Mouse (Mus musculus) Patski (cell line): Measurements from ENCODE around the gene Tubd1. TPM values are rescaled to one million over a fixed set of nuclear protein-coding genes. Genes with fewer than 3 reads are reported as not detected.
A peak's percentile ranks its signal among the peaks of the same experiment; 100 is the strongest.

ENCODE experiments used
- ATAC-seq: fragments of 100-300 bp; one replicate; pipeline ENCODE4 v1.8.0; 2021
- CTCF ChIA-PET: fragments of 350-600 bp; sonication (Branson Sonifier 250); formaldehyde crosslinking; loops from one replicate; lab custom pipeline; 2022; ENCODE audit warnings: inconsistent platforms; lab: Charles Lee
- POLR2A ChIA-PET: fragments of 350-600 bp; sonication (Branson Sonifier 250); formaldehyde crosslinking; loops from one replicate; lab custom pipeline; 2022; ENCODE audit warnings: antibody characterized with exemption, inconsistent platforms; lab: Charles Lee
- DNase-seq: peaks from one replicate; pipeline ENCODE4 v3.0.0-alpha.2; 2011; ENCODE audit warnings: low read depth, low spot score
- H3K27me3 ChIP-seq: fragments of 371-371 bp; one replicate; pipeline ENCODE4 v1.5.1; 2021
- CTCF ChIP-seq: fragments of 100-300 bp; IDR thresholded peaks from one replicate; pipeline ENCODE4 v1.5.1; 2021
- in situ Hi-C: fragments of 300-500 bp; cut with MboI; formaldehyde crosslinking; loops from 3 replicates; pipeline ENCODE4 v1.11.1; 2018; ENCODE audit warnings: low pct_unique_long_range_greater_than_20kb, mixed read lengths
- polyA plus RNA-seq: library from polyadenylated mRNA; unstranded; gene quantifications from one replicate; pipeline ENCODE4 v1.2.3, GENCODE M21; 2021

Tubd1 gene
- polyA plus RNA-seq, 1 experiment from 2014 or later, result 10.9 TPM

- ChIA-PET CTCF (interaction anchor here (1.9 to 17.2 kb wide), 4 partner anchors 9 to 63 kb away, joined by 7 to 228 read pairs (median 22); no protein-coding TSS in a partner anchor), POLR2A (interaction anchor here (1.0 to 12.0 kb wide), 5 partner anchors 9 to 62 kb away, joined by 3 to 262 read pairs (median 146); no protein-coding TSS in a partner anchor)
- in situ Hi-C loops, result no loop called here
- no peaks in the 10 kb centered on the region for H3K27me3 ChIP-seq
- TF ChIP-seq CTCF, result no peak
- DNase-seq (no peak), ATAC-seq (no peak)
Measured at GRCm38 (mm10) chr11:86588583-86589298, 44.0 kb downstream of the Tubd1 start.

DNA sequence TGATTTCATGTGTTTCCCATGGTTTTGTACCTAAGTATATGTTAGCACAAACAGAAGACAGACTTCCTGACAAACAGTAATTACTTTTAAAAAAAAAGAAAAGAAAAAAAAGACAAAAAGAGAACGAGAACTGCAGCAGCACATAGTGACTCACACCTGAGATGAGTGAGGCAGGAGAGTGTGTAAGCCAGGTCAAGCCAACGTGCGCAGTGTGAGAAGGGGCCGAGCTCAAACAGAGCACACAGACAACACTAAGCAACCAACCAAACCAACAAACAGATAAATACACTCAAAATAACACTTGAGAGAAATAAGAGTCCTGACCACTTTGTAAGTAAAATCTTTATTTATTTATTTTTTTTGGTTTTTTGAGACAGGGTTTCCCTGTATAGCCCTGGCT lies 45.3 kb downstream of the Tubd1 start:
- DNase-seq (no peak), ATAC-seq (no peak)
- TF ChIP-seq CTCF, result no peak
- in situ Hi-C loops, result no loop called here
- H3K27me3 ChIP-seq, result no peaks in the 10 kb centered on the region
- ChIA-PET POLR2A (interaction anchor here (0.9 to 11.5 kb wide), 4 partner anchors 10 to 63 kb away, joined by 3 to 146 read pairs (median 4); no protein-coding TSS in a partner anchor), CTCF (interaction anchor here (3.3 to 3.8 kb wide), 2 partner anchors 11 to 34 kb away, joined by 12 to 33 read pairs; no protein-coding TSS in a partner anchor)

DNA sequence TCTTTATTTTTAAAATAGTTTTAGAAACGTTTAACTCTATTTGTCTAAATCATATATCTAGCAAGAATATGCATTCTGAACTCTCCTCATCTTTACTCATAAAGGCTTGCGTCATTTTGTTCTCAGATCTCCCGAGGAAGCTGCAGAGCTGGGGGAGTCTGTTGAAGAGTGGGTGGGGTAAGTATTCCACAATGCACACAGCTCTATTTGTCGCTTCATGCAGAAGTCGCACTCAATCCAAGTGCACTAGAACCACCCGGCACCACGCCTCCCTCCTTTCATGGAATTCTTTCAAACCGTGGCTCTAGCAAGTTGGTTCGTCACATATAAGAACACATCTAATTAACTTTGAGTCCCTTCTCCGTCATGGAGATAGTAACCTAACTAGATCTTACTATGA lies 45.8 kb downstream of the Tubd1 start:
- DNase-seq (no peak), ATAC-seq (no peak)
- in situ Hi-C loops, result no loop called here
- no peak for TF ChIP-seq CTCF
- ChIA-PET POLR2A (interaction anchor here (0.9 to 1.0 kb wide), 2 partner anchors 27 to 62 kb away, joined by 3 to 4 read pairs; no protein-coding TSS in a partner anchor), CTCF (interaction anchor here (1.2 kb wide), 3 partner anchors 13 to 33 kb away, joined by 3 to 6 read pairs (median 3); no protein-coding TSS in a partner anchor)
- no peaks in the 10 kb centered on the region for H3K27me3 ChIP-seq

- ATAC-seq, result no peak
- in situ Hi-C loops, result no loop called here
- POLR2A ChIA-PET, result interaction anchor here (3.1 to 14.1 kb wide), 2 partner anchors 7 to 33 kb away, joined by 15 to 262 read pairs; no protein-coding TSS in a partner anchor
- H3K27me3 ChIP-seq, result no peaks in the 10 kb centered on the region
- no peak for TF ChIP-seq CTCF
- CTCF ChIA-PET, result interaction anchor here (1.2 kb wide), 3 partner anchors 12 to 32 kb away, joined by 3 to 6 read pairs (median 3); no protein-coding TSS in a partner anchor
- DNase-seq, result no peak
Measured at GRCm38 (mm10) chr11:86591301-86591845, 46.6 kb downstream of the Tubd1 start.

DNA sequence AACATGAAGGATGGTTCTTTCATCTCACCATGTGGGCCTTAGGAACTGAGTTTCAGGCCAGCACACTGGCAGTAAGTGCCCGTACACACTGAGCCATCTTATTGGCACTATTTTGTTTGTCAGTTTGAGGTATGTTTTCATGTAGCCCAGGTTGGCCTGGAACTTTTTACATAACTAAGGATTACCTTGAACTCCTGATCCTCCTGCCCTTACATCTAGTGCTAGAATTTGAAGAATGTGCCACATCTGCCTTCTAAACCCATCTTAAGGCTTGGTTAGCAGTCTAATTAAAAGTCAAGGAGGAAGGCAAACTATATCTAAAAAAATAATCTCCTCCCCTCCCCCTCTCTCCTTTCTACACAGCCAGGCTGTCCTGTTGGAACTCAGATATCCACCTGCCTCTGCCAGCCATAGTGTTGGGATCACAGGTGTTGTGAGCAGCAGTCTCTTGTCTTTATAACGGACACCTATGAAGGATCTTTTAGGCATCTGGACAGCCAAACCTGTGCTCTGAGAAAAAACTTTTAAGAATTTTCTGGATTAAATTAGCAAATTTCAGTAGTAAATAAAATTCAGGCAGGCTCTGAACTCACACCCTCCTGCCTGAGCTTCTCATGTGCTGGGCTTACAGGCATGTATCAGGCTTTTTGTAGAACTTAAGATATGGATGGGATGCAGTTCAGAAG lies 47.3 kb downstream of the Tubd1 start:
- POLR2A ChIA-PET, result interaction anchor here (3.1 to 14.1 kb wide), 2 partner anchors 8 to 33 kb away, joined by 15 to 262 read pairs; no protein-coding TSS in a partner anchor
- H3K27me3 ChIP-seq, result no peaks in the 10 kb centered on the region
- in situ Hi-C loops, result no loop called here
- DNase-seq (no peak), ATAC-seq (no peak)
- TF ChIP-seq CTCF, result no peak
- CTCF ChIA-PET, result interaction anchor here (1.2 to 1.5 kb wide), 5 partner anchors 10 to 62 kb away, joined by 3 to 10 read pairs (median 5); no protein-coding TSS in a partner anchor

DNA sequence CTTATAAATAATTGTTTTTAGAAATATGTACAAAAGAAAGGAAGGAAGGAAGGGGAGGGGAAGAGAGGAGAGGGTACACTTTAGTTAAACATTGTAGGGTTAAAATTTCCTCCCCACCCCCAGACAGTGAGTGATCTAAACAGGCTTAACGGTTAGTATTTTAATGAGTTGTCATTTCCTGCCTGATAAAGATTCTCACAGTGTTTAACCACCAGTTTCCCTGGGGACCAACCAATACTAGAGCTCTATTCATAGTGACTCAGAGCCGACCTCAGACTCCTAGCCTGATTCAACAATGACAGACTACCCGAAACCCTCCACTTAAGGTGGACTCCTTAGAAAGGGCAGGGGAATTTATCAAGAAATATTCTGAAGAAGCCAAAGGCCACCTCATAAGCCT lies 48.2 kb downstream of the Tubd1 start:
- no peak for TF ChIP-seq CTCF
- no peak for DNase-seq
- ChIA-PET POLR2A (interaction anchor here (1.3 to 14.1 kb wide), 4 partner anchors 9 to 59 kb away, joined by 3 to 262 read pairs (median 9); no protein-coding TSS in a partner anchor), CTCF (interaction anchor here (1.5 kb wide), 2 partner anchors 9 to 61 kb away, joined by 5 to 10 read pairs; no protein-coding TSS in a partner anchor)
- in situ Hi-C loops, result no loop called here
- peak; percentile 93 for ATAC-seq
- H3K27me3 ChIP-seq, result no peaks in the 10 kb centered on the region

GRCm38 (mm10) chr11:86593443-86593842 lies 48.7 kb downstream of the Tubd1 start:
- ATAC-seq (no peak), DNase-seq (no peak)
- CTCF ChIA-PET, result interaction anchor here (1.5 kb wide), 2 partner anchors 8 to 60 kb away, joined by 5 to 10 read pairs; no protein-coding TSS in a partner anchor
- no peaks in the 10 kb centered on the region for H3K27me3 ChIP-seq
- no peak for TF ChIP-seq CTCF
- POLR2A ChIA-PET, result interaction anchor here (1.3 to 14.1 kb wide), 4 partner anchors 9 to 58 kb away, joined by 3 to 262 read pairs (median 9); no protein-coding TSS in a partner anchor
- in situ Hi-C loops, result no loop called here

GRCm38 (mm10) chr11:86594188-86594876 lies 49.5 kb downstream of the Tubd1 start:
- ChIA-PET CTCF (interaction anchor here (1.7 kb wide), 1 partner anchor 59 kb away, joined by 4 read pairs; no protein-coding TSS in a partner anchor), POLR2A (interaction anchor here (1.3 to 14.1 kb wide), 2 partner anchors 10 to 57 kb away, joined by 3 to 262 read pairs; no protein-coding TSS in a partner anchor)
- no peak for TF ChIP-seq CTCF
- ATAC-seq (no peak), DNase-seq (no peak)
- H3K27me3 ChIP-seq, result no peaks in the 10 kb centered on the region
- in situ Hi-C loops, result no loop called here

DNA sequence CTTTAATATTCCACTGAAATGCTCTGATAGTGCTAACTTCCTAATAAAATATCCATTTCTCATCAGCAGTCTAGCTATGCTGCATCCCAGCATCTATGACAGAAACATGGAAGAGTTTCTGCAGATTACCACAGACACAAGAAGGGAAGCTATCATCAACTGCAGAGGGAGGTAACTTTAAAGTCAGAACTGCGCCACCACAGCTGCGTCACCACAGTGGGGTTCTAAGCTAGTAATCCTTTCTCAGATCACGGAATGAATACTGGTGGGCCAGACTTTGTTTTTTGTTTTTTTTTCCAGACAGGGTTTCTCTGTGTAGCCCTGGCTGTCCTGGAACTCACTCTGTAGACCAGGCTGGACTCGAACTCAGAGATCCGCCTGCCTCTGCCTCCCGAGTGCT lies 50.6 kb downstream of the Tubd1 start:
- CTCF ChIA-PET, result interaction anchor here (1.7 to 4.1 kb wide), 3 partner anchors 9 to 58 kb away, joined by 4 to 30 read pairs (median 8); no protein-coding TSS in a partner anchor
- TF ChIP-seq CTCF, result no peak
- DNase-seq, result no peak
- no peaks in the 10 kb centered on the region for H3K27me3 ChIP-seq
- POLR2A ChIA-PET, result interaction anchor here (14.1 kb wide), 1 partner anchor 11 kb away, joined by 262 read pairs; no protein-coding TSS in a partner anchor
- no peak for ATAC-seq
- in situ Hi-C loops, result no loop called here
